In the genomic region with DNA sequence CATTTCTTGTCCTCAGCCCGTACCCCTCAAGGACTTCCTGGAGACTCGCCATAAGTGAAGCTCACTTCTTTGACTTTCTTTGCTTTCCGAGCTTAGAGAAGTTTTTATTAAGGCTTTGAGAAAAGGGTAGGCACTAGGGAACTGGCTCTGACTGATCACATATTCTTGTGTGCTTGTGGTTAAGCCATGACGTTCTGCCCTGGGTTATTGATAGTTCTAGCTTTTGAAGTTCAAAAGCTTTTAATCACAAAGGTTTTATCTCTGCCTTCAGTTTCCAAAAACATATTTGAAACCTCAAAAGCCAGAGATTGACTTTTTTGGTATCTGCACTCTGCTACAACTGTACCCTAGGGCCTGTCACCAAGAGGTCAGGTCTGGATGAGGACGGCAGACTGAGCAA, we compare ENCODE assay signal across 27 mouse cellular contexts.
DNase-seq lines count a peak whose midpoint lies in the region; ATAC-seq lines count a peak whose summit lies in the region.
"Had no signal": no experiment of that assay in that cellular context is flagged by ENCODE, and none has a peak within 500 bp of the region (broad histone marks: within the 10 kb centered on the region; RNA-seq: fewer than 3 reads in every experiment).

No protein-coding gene starts in this region.

- H3K9me3 ChIP-seq in embryonic facial prominence, embryonic 13.5 days: no peaks in the 10 kb centered on the region; the same call in 1 of the 2 replicates
- no peaks in the 10 kb centered on the region for H3K9me3 ChIP-seq in embryonic facial prominence, embryonic 10.5 days
- H3K9me3 ChIP-seq in embryonic facial prominence, embryonic 14.5 days (ENCODE audit: control insufficient read depth, low read length): no peaks in the 10 kb centered on the region
- H3K9me3 ChIP-seq: forebrain, embryonic 10.5 days; forebrain, embryonic 13.5 days; hindbrain, embryonic 12.5 days; hindbrain, embryonic 15.5 days had no signal

- no peak overlapping the region for H3K4me2 ChIP-seq in embryonic facial prominence, embryonic 13.5 days
- H3K4me2 ChIP-seq in embryonic facial prominence, embryonic 14.5 days (ENCODE audit: low read depth, low read length): no peak overlapping the region
- H3K4me2 ChIP-seq: forebrain, embryonic 13.5 days; heart, embryonic 11.5 days; hindbrain, embryonic 12.5 days; hindbrain, embryonic 15.5 days had no signal

- 0 out of 2 replicates have a peak overlapping the region, but pooled peaks have one; percentile 28 for H3K27ac ChIP-seq in embryonic facial prominence, embryonic 13.5 days
- H3K27ac ChIP-seq in embryonic facial prominence, embryonic 10.5 days (replicated peaks): no peak overlapping the region
- no peak overlapping the region for H3K27ac ChIP-seq in embryonic facial prominence, embryonic 14.5 days (replicated peaks; ENCODE audit: low read depth, low read length)
- H3K27ac ChIP-seq: forebrain, embryonic 10.5 days; forebrain, embryonic 13.5 days; gastrocnemius, adult 2 months; hindbrain, embryonic 12.5 days; hindbrain, embryonic 15.5 days had no signal

- H3K36me3 ChIP-seq in embryonic facial prominence, embryonic 13.5 days: peaks cover 14% of the 10 kb centered on the region
- H3K36me3 ChIP-seq in embryonic facial prominence, embryonic 10.5 days (replicated peaks): peaks cover 35% of the 10 kb centered on the region
- H3K36me3 ChIP-seq in embryonic facial prominence, embryonic 14.5 days (ENCODE audit: control insufficient read depth, insufficient read depth, low read length): 0 out of 2 replicates have a peak, but pooled peaks cover 4% of the 10 kb centered on the region
- H3K36me3 ChIP-seq: hindbrain, embryonic 15.5 days had no signal

- H3K4me1 ChIP-seq in embryonic facial prominence, embryonic 13.5 days: 0 out of 2 replicates have a peak, but pooled peaks cover 4% of the 10 kb centered on the region
- H3K4me1 ChIP-seq in embryonic facial prominence, embryonic 10.5 days: no peaks in the 10 kb centered on the region
- no peaks in the 10 kb centered on the region for H3K4me1 ChIP-seq in embryonic facial prominence, embryonic 14.5 days (ENCODE audit: control insufficient read depth, insufficient read depth, low read length)
- H3K4me1 ChIP-seq: forebrain, embryonic 10.5 days; forebrain, embryonic 13.5 days; hindbrain, embryonic 12.5 days; hindbrain, embryonic 15.5 days had no signal

- no peak overlapping the region for H3K9ac ChIP-seq in embryonic facial prominence, embryonic 13.5 days
- no peak overlapping the region for H3K9ac ChIP-seq in embryonic facial prominence, embryonic 14.5 days (ENCODE audit: low read depth, low read length)
- H3K9ac ChIP-seq: forebrain, embryonic 13.5 days; hindbrain, embryonic 12.5 days; hindbrain, embryonic 15.5 days had no signal

- WGBS in embryonic facial prominence, embryonic 13.5 days: 57% methylated on average over 5 of the region's 5 CpGs
- 84% methylated on average over 5 of the region's 5 CpGs for WGBS in embryonic facial prominence, embryonic 10.5 days
- WGBS in embryonic facial prominence, embryonic 14.5 days: 56% methylated on average over 5 of the region's 5 CpGs

- no peak for ATAC-seq in embryonic facial prominence, embryonic 13.5 days (ENCODE audit: insufficient number of reproducible peaks, insufficient read depth, low FRiP score, low TSS enrichment, low read depth)
- no peak for ATAC-seq in embryonic facial prominence, embryonic 14.5 days (ENCODE audit: low read depth)
- ATAC-seq in inflammation-experienced regulatory T-cells, adult 6 months: peak; percentile 74
- ATAC-seq: activated CD4-positive, CD25-positive, alpha-beta regulatory T cell, adult 4 months; forebrain, embryonic 13.5 days; forebrain, embryonic 16.5 days; intestine, postnatal 0 days had no signal

- H3K4me3 ChIP-seq in embryonic facial prominence, embryonic 13.5 days: no peak overlapping the region
- no peak overlapping the region for H3K4me3 ChIP-seq in embryonic facial prominence, embryonic 10.5 days
- no peak overlapping the region for H3K4me3 ChIP-seq in embryonic facial prominence, embryonic 14.5 days (ENCODE audit: low read depth, low read length)
- H3K4me3 ChIP-seq: forebrain, embryonic 10.5 days; forebrain, embryonic 13.5 days; gastrocnemius, adult 2 months; hindbrain, embryonic 12.5 days; hindbrain, embryonic 15.5 days had no signal

- DNase-seq in embryonic facial prominence, embryonic 10.5 days (ENCODE audit: low spot score): no peak
- DNase-seq in embryonic facial prominence, embryonic 14.5 days (ENCODE audit: low spot score): peak; percentile 22
- no peak for DNase-seq in cerebellum, adult 8-10 months
- DNase-seq in c-Kit-positive CD71-positive TER-119-positive erythroid progenitor cells, embryonic 14.5 days (ENCODE audit: low spot score): no peak
- no peak for DNase-seq in adipocyte (ENCODE audit: low spot score)
- DNase-seq: adrenal gland, postnatal 10 days; adrenal gland, postnatal 36 days; B cell, adult 2 months; cerebellum, adult 11 months; cerebellum, adult 2 months; cerebellum, postnatal 10 days; cerebellum, postnatal 36 days; embryo, embryonic 11 days; gastrocnemius, adult 2 months; gastrocnemius, postnatal 14 days; heart, adult 11 months; kidney, adult 2 months had no signal

- H3K27me3 ChIP-seq in embryonic facial prominence, embryonic 13.5 days: no peaks in the 10 kb centered on the region
- no peaks in the 10 kb centered on the region for H3K27me3 ChIP-seq in embryonic facial prominence, embryonic 10.5 days (replicated peaks; ENCODE audit: low read depth, poor library complexity, severe bottlenecking)
- H3K27me3 ChIP-seq in embryonic facial prominence, embryonic 14.5 days (replicated peaks; ENCODE audit: control insufficient read depth, insufficient read depth, low read length): no peaks in the 10 kb centered on the region
- H3K27me3 ChIP-seq: forebrain, embryonic 13.5 days; hindbrain, embryonic 12.5 days; hindbrain, embryonic 15.5 days had no signal
